Mouse (Mus musculus): ENCODE results near the gene Cpne5. TPM values are rescaled to one million over a fixed set of nuclear protein-coding genes. Genes with fewer than 3 reads are reported as not detected.

Gene Cpne5
- polyA plus RNA-seq, 1 experiment from 2014 or later = 5.5 TPM

- Histone ChIP-seq H3K36me3 (ENCODE audit: control insufficient read depth, insufficient read depth, low read length) (no peaks in the 10 kb centered on the region), H3K27me3 (ENCODE audit: control insufficient read depth, insufficient read depth, low read length) (0 out of 2 replicates have a peak, but pooled peaks cover 2% of the 10 kb centered on the region), H3K4me1 (replicated peaks; ENCODE audit: control insufficient read depth, insufficient read depth, low read length) (peaks cover 19% of the 10 kb centered on the region), H3K4me3 (ENCODE audit: low read depth, low read length) (no peak overlapping the region), H3K4me2 (ENCODE audit: low read depth, low read length, severe bottlenecking) (peak overlapping the region; percentile 8), H3K9me3 (ENCODE audit: control insufficient read depth, low read length) (no peaks in the 10 kb centered on the region), H3K9ac (ENCODE audit: low read length) (no peak overlapping the region), H3K27ac (ENCODE audit: low read depth, low read length) (peak overlapping the region; percentile 37; the same call in 1 of the 2 replicates)
- DNase-seq (ENCODE audit: low spot score) (peak; percentile 77), ATAC-seq (replicated peaks; ENCODE audit: low FRiP score) (peak; percentile 55)
- 5% methylated on average over 12 of the region's 12 CpGs for WGBS
These were observed 24.4 kb downstream of the Cpne5 start for GRCm38 (mm10) chr17:29213381-29214192.

- Histone ChIP-seq H3K9ac (ENCODE audit: low read length) (no peak overlapping the region), H3K36me3 (ENCODE audit: control insufficient read depth, insufficient read depth, low read length) (no peaks in the 10 kb centered on the region), H3K4me2 (ENCODE audit: low read depth, low read length, severe bottlenecking) (no peak overlapping the region), H3K4me3 (ENCODE audit: low read depth, low read length) (no peak overlapping the region), H3K27me3 (ENCODE audit: control insufficient read depth, insufficient read depth, low read length) (0 out of 2 replicates have a peak, but pooled peaks cover 2% of the 10 kb centered on the region), H3K4me1 (replicated peaks; ENCODE audit: control insufficient read depth, insufficient read depth, low read length) (peaks cover 19% of the 10 kb centered on the region), H3K27ac (ENCODE audit: low read depth, low read length) (no peak overlapping the region), H3K9me3 (ENCODE audit: control insufficient read depth, low read length) (no peaks in the 10 kb centered on the region)
- ATAC-seq (replicated peaks; ENCODE audit: low FRiP score) (no peak), DNase-seq (ENCODE audit: low spot score) (no peak)
- 53% methylated on average over 7 of the region's 7 CpGs for WGBS
These were observed 26.1 kb downstream of the Cpne5 start for GRCm38 (mm10) chr17:29211836-29212235.

GRCm38 (mm10) chr17:29210037-29210436, 27.9 kb downstream of the Cpne5 start:
- ATAC-seq (replicated peaks; ENCODE audit: low FRiP score) (no peak), DNase-seq (ENCODE audit: low spot score) (no peak)
- Histone ChIP-seq H3K4me3 (ENCODE audit: low read depth, low read length) (no peak overlapping the region), H3K27me3 (ENCODE audit: control insufficient read depth, insufficient read depth, low read length) (0 out of 2 replicates have a peak, but pooled peaks cover 2% of the 10 kb centered on the region), H3K4me1 (replicated peaks; ENCODE audit: control insufficient read depth, insufficient read depth, low read length) (peaks cover 16% of the 10 kb centered on the region), H3K4me2 (ENCODE audit: low read depth, low read length, severe bottlenecking) (no peak overlapping the region), H3K9ac (ENCODE audit: low read length) (no peak overlapping the region), H3K36me3 (ENCODE audit: control insufficient read depth, insufficient read depth, low read length) (no peaks in the 10 kb centered on the region), H3K9me3 (ENCODE audit: control insufficient read depth, low read length) (no peaks in the 10 kb centered on the region), H3K27ac (ENCODE audit: low read depth, low read length) (no peak overlapping the region)
- 95% methylated on average over 3 of the region's 3 CpGs for WGBS

GRCm38 (mm10) chr17:29206052-29206451, 31.9 kb downstream of the Cpne5 start:
- Histone ChIP-seq H3K27me3 (ENCODE audit: control insufficient read depth, insufficient read depth, low read length) (no peaks in the 10 kb centered on the region), H3K27ac (ENCODE audit: low read depth, low read length) (no peak overlapping the region), H3K4me1 (replicated peaks; ENCODE audit: control insufficient read depth, insufficient read depth, low read length) (no peaks in the 10 kb centered on the region), H3K9me3 (ENCODE audit: control insufficient read depth, low read length) (no peaks in the 10 kb centered on the region), H3K4me3 (ENCODE audit: low read depth, low read length) (no peak overlapping the region), H3K9ac (ENCODE audit: low read length) (no peak overlapping the region), H3K4me2 (ENCODE audit: low read depth, low read length, severe bottlenecking) (no peak overlapping the region), H3K36me3 (ENCODE audit: control insufficient read depth, insufficient read depth, low read length) (no peaks in the 10 kb centered on the region)
- ATAC-seq (replicated peaks; ENCODE audit: low FRiP score) (no peak), DNase-seq (ENCODE audit: low spot score) (no peak)
- WGBS = 84% methylated on average over 7 of the region's 7 CpGs

- no peak for ATAC-seq (replicated peaks; ENCODE audit: low FRiP score)
These were observed 35.4 kb downstream of the Cpne5 start for GRCm38 (mm10) chr17:29202604-29203003.

GRCm38 (mm10) chr17:29199821-29200220, 38.1 kb downstream of the Cpne5 start:
- WGBS = 27% methylated on average over 6 of the region's 7 CpGs
- Histone ChIP-seq H3K27ac (ENCODE audit: low read depth, low read length) (no peak overlapping the region), H3K4me3 (ENCODE audit: low read depth, low read length) (no peak overlapping the region), H3K4me2 (ENCODE audit: low read depth, low read length, severe bottlenecking) (no peak overlapping the region), H3K4me1 (replicated peaks; ENCODE audit: control insufficient read depth, insufficient read depth, low read length) (peaks cover 10% of the 10 kb centered on the region), H3K36me3 (ENCODE audit: control insufficient read depth, insufficient read depth, low read length) (no peaks in the 10 kb centered on the region), H3K9me3 (ENCODE audit: control insufficient read depth, low read length) (no peaks in the 10 kb centered on the region), H3K27me3 (ENCODE audit: control insufficient read depth, insufficient read depth, low read length) (no peaks in the 10 kb centered on the region), H3K9ac (ENCODE audit: low read length) (no peak overlapping the region)
- DNase-seq (ENCODE audit: low spot score) (no peak), ATAC-seq (replicated peaks; ENCODE audit: low FRiP score) (no peak)

More at GRCm38 (mm10) chr17:29202604-29203003, 35.4 kb downstream of the Cpne5 start:
- Histone ChIP-seq H3K4me3 (ENCODE audit: low read depth, low read length) (no peak overlapping the region), H3K27me3 (ENCODE audit: control insufficient read depth, insufficient read depth, low read length) (no peaks in the 10 kb centered on the region), H3K9ac (ENCODE audit: low read length) (no peak overlapping the region), H3K9me3 (ENCODE audit: control insufficient read depth, low read length) (no peaks in the 10 kb centered on the region), H3K4me1 (replicated peaks; ENCODE audit: control insufficient read depth, insufficient read depth, low read length) (peaks cover 8% of the 10 kb centered on the region), H3K4me2 (ENCODE audit: low read depth, low read length, severe bottlenecking) (no peak overlapping the region), H3K36me3 (ENCODE audit: control insufficient read depth, insufficient read depth, low read length) (no peaks in the 10 kb centered on the region), H3K27ac (ENCODE audit: low read depth, low read length) (no peak overlapping the region)
- WGBS = 87% methylated on average over 6 of the region's 6 CpGs
- DNase-seq (ENCODE audit: low spot score) = no peak

- ATAC-seq (replicated peaks; ENCODE audit: low FRiP score) (no peak), DNase-seq (ENCODE audit: low spot score) (peak; percentile 71)
- H3K4me2 ChIP-seq (ENCODE audit: low read depth, low read length, severe bottlenecking) = 0 out of 2 replicates have a peak overlapping the region, but pooled peaks have one; percentile 11
- H3K9ac ChIP-seq (ENCODE audit: low read length) = no peak overlapping the region; the same call in 1 of the 2 replicates
- no peaks in the 10 kb centered on the region for H3K36me3 ChIP-seq (ENCODE audit: control insufficient read depth, insufficient read depth, low read length)
- H3K27me3 ChIP-seq (ENCODE audit: control insufficient read depth, insufficient read depth, low read length) = no peaks in the 10 kb centered on the region
- peaks cover 10% of the 10 kb centered on the region for H3K4me1 ChIP-seq (replicated peaks; ENCODE audit: control insufficient read depth, insufficient read depth, low read length)
- no peaks in the 10 kb centered on the region for H3K9me3 ChIP-seq (ENCODE audit: control insufficient read depth, low read length)
- WGBS = 7% methylated on average over 9 of the region's 9 CpGs
- H3K4me3 ChIP-seq (ENCODE audit: low read depth, low read length) = no peak overlapping the region
- no peak overlapping the region for H3K27ac ChIP-seq (ENCODE audit: low read depth, low read length)
These were observed 38.7 kb downstream of the Cpne5 start for GRCm38 (mm10) chr17:29199151-29199800.

- ATAC-seq (replicated peaks; ENCODE audit: low FRiP score) (no peak), DNase-seq (ENCODE audit: low spot score) (no peak)
- no peak overlapping the region for H3K4me3 ChIP-seq (ENCODE audit: low read depth, low read length)
- H3K27ac ChIP-seq (ENCODE audit: low read depth, low read length) = no peak overlapping the region
- no peaks in the 10 kb centered on the region for H3K27me3 ChIP-seq (ENCODE audit: control insufficient read depth, insufficient read depth, low read length)
- no peak overlapping the region for H3K4me2 ChIP-seq (ENCODE audit: low read depth, low read length, severe bottlenecking)
- H3K9me3 ChIP-seq (ENCODE audit: control insufficient read depth, low read length) = no peaks in the 10 kb centered on the region
- no peaks in the 10 kb centered on the region for H3K36me3 ChIP-seq (ENCODE audit: control insufficient read depth, insufficient read depth, low read length)
- 8% methylated on average over 4 of the region's 4 CpGs for WGBS
- no peak overlapping the region for H3K9ac ChIP-seq (ENCODE audit: low read length)
- H3K4me1 ChIP-seq (replicated peaks; ENCODE audit: control insufficient read depth, insufficient read depth, low read length) = peaks cover 10% of the 10 kb centered on the region
These were observed 42.4 kb downstream of the Cpne5 start for GRCm38 (mm10) chr17:29195579-29195978.
